Mouse (Mus musculus) forebrain, embryonic 10.5 days (tissue): ENCODE data around the gene Padi2. TPM values are rescaled to one million over a fixed set of nuclear protein-coding genes. Genes with fewer than 3 reads are reported as not detected.

ENCODE experiments used
- DNase-seq: peaks from one replicate; pipeline ENCODE4 v3.0.0-alpha.2; 2017; ENCODE audit warnings: low spot score; ENCODE audit errors: extremely low spot score
- H3K27ac ChIP-seq: fragments of 300-500 bp; sonication (generic); 2 replicates; pipeline ENCODE4 v1.5.1; 2016; ENCODE audit warnings: mild to moderate bottlenecking
- H3K27me3 ChIP-seq: fragments of 300-500 bp; sonication (generic); 2 replicates; pipeline ENCODE4 v1.6.1; 2016; ENCODE audit warnings: mild to moderate bottlenecking; ENCODE audit not compliant: poor library complexity, severe bottlenecking
- H3K36me3 ChIP-seq: fragments of 300-500 bp; sonication (generic); replicated peaks from 2 replicates; pipeline ENCODE4 v1.6.1; 2016; ENCODE audit warnings: mild to moderate bottlenecking, moderate library complexity
- H3K4me1 ChIP-seq: fragments of 300-500 bp; sonication (generic); 2 replicates; pipeline ENCODE4 v1.6.1; 2016
- H3K4me3 ChIP-seq: fragments of 300-500 bp; sonication (generic); 2 replicates; pipeline ENCODE4 v1.5.1; 2016; ENCODE audit warnings: mild to moderate bottlenecking, moderate library complexity
- H3K9me3 ChIP-seq: fragments of 300-500 bp; sonication (generic); 2 replicates; pipeline ENCODE4 v1.6.1; 2016; ENCODE audit warnings: mild to moderate bottlenecking, moderate library complexity
- WGBS: fragments of 180-500 bp; shearing (Covaris S2); methylation state at CpG from one replicate; pipeline ENCODE4 v1.1.7; 2016; 5-methylcytosine and 5-hydroxymethylcytosine counted together
- polyA plus RNA-seq: library from polyadenylated mRNA; unstranded; fragments of >200 nt; fragmentation: Nextera tagmentation; extraction: Ambion mirVana; gene quantifications from 2 replicates; pipeline ENCODE4 v1.2.1, GENCODE M21; 2016

Gene Padi2
- polyA plus RNA-seq, 1 experiment from 2014 or later = 0.66 TPM

GRCm38 (mm10) chr4:140871851-140872685 is 34.1 kb upstream of the Padi2 start:
- WGBS = 85% methylated on average over 8 of the region's 8 CpGs
- DNase-seq = no peak
- Histone ChIP-seq H3K4me1 (peaks cover 24% of the 10 kb centered on the region), H3K9me3 (peaks cover 12% of the 10 kb centered on the region), H3K27ac (no peak overlapping the region), H3K27me3 (peaks cover 19% of the 10 kb centered on the region), H3K4me3 (no peak overlapping the region), H3K36me3 (no peaks in the 10 kb centered on the region)

GRCm38 (mm10) chr4:140872686-140872992 is 33.5 kb upstream of the Padi2 start:
- DNase-seq = no peak
- Histone ChIP-seq H3K4me1 (peaks cover 26% of the 10 kb centered on the region), H3K27me3 (peaks cover 19% of the 10 kb centered on the region), H3K9me3 (peaks cover 12% of the 10 kb centered on the region), H3K4me3 (no peak overlapping the region), H3K27ac (no peak overlapping the region), H3K36me3 (no peaks in the 10 kb centered on the region)
- 91% methylated on average over 5 of the region's 5 CpGs for WGBS

- Histone ChIP-seq H3K4me1 (peaks cover 24% of the 10 kb centered on the region), H3K27me3 (peaks cover 19% of the 10 kb centered on the region), H3K4me3 (no peak overlapping the region), H3K36me3 (no peaks in the 10 kb centered on the region), H3K27ac (no peak overlapping the region), H3K9me3 (peaks cover 12% of the 10 kb centered on the region)
- 78% methylated on average over 11 of the region's 11 CpGs for WGBS
- DNase-seq = no peak
Measured at GRCm38 (mm10) chr4:140873011-140873410, 33.1 kb upstream of the Padi2 start.

GRCm38 (mm10) chr4:140876161-140876560 is 30.0 kb upstream of the Padi2 start:
- peaks cover 14% of the 10 kb centered on the region for H3K4me1 ChIP-seq
- no peak for DNase-seq
- no peaks in the 10 kb centered on the region for H3K27me3 ChIP-seq
- no peaks in the 10 kb centered on the region for H3K36me3 ChIP-seq
- H3K27ac ChIP-seq = no peak overlapping the region
- 90% methylated on average over 8 of the region's 8 CpGs for WGBS
- peaks cover 12% of the 10 kb centered on the region for H3K9me3 ChIP-seq
- no peak overlapping the region for H3K4me3 ChIP-seq

- WGBS = 84% methylated on average over 6 of the region's 6 CpGs
- Histone ChIP-seq H3K36me3 (no peaks in the 10 kb centered on the region), H3K27ac (no peak overlapping the region), H3K4me3 (no peak overlapping the region), H3K27me3 (no peaks in the 10 kb centered on the region), H3K9me3 (peaks cover 13% of the 10 kb centered on the region), H3K4me1 (peaks cover 14% of the 10 kb centered on the region)
- DNase-seq = no peak
Measured at GRCm38 (mm10) chr4:140876681-140877080, 29.5 kb upstream of the Padi2 start.

- Histone ChIP-seq H3K27me3 (no peaks in the 10 kb centered on the region), H3K4me3 (no peak overlapping the region), H3K36me3 (no peaks in the 10 kb centered on the region), H3K27ac (no peak overlapping the region), H3K9me3 (peaks cover 21% of the 10 kb centered on the region), H3K4me1 (peaks cover 11% of the 10 kb centered on the region)
- no peak for DNase-seq
- 89% methylated on average over 9 of the region's 9 CpGs for WGBS
Measured at GRCm38 (mm10) chr4:140877441-140877840, 28.7 kb upstream of the Padi2 start.

- 88% methylated on average over 9 of the region's 9 CpGs for WGBS
- no peaks in the 10 kb centered on the region for H3K36me3 ChIP-seq
- H3K27me3 ChIP-seq = no peaks in the 10 kb centered on the region
- no peak overlapping the region for H3K27ac ChIP-seq
- H3K9me3 ChIP-seq = peaks cover 18% of the 10 kb centered on the region
- no peak for DNase-seq
- H3K4me3 ChIP-seq = no peak overlapping the region
- H3K4me1 ChIP-seq = peaks cover 9% of the 10 kb centered on the region
Measured at GRCm38 (mm10) chr4:140878655-140879054, 27.5 kb upstream of the Padi2 start.

- no peaks in the 10 kb centered on the region for H3K36me3 ChIP-seq
- no peak overlapping the region for H3K27ac ChIP-seq
- peaks cover 15% of the 10 kb centered on the region for H3K9me3 ChIP-seq
- 96% methylated on average over 6 of the region's 6 CpGs for WGBS
- DNase-seq = no peak
- H3K4me1 ChIP-seq = peaks cover 9% of the 10 kb centered on the region
- no peaks in the 10 kb centered on the region for H3K27me3 ChIP-seq
- no peak overlapping the region for H3K4me3 ChIP-seq
Measured at GRCm38 (mm10) chr4:140879116-140879515, 27.0 kb upstream of the Padi2 start.

- no peaks in the 10 kb centered on the region for H3K36me3 ChIP-seq
- no peaks in the 10 kb centered on the region for H3K27me3 ChIP-seq
- H3K4me3 ChIP-seq = no peak overlapping the region
- DNase-seq = no peak
- H3K9me3 ChIP-seq = peaks cover 11% of the 10 kb centered on the region
- 81% methylated on average over 4 of the region's 4 CpGs for WGBS
- H3K4me1 ChIP-seq = peaks cover 9% of the 10 kb centered on the region
- no peak overlapping the region for H3K27ac ChIP-seq
Measured at GRCm38 (mm10) chr4:140879739-140880138, 26.4 kb upstream of the Padi2 start.

- DNase-seq = no peak
- Histone ChIP-seq H3K4me1 (peaks cover 9% of the 10 kb centered on the region), H3K9me3 (peaks cover 11% of the 10 kb centered on the region), H3K4me3 (no peak overlapping the region), H3K36me3 (no peaks in the 10 kb centered on the region), H3K27ac (no peak overlapping the region), H3K27me3 (no peaks in the 10 kb centered on the region)
- WGBS = 86% methylated on average over 3 of the region's 3 CpGs
Measured at GRCm38 (mm10) chr4:140880207-140880606, 25.9 kb upstream of the Padi2 start.

- Histone ChIP-seq H3K4me1 (peaks cover 9% of the 10 kb centered on the region), H3K9me3 (peaks cover 11% of the 10 kb centered on the region), H3K27me3 (no peaks in the 10 kb centered on the region), H3K4me3 (no peak overlapping the region), H3K27ac (no peak overlapping the region), H3K36me3 (no peaks in the 10 kb centered on the region)
- WGBS = 92% methylated on average over 8 of the region's 8 CpGs
- DNase-seq = no peak
Measured at GRCm38 (mm10) chr4:140881026-140881670, 25.0 kb upstream of the Padi2 start.

- Histone ChIP-seq H3K36me3 (no peaks in the 10 kb centered on the region), H3K9me3 (peaks cover 11% of the 10 kb centered on the region), H3K27me3 (no peaks in the 10 kb centered on the region), H3K27ac (no peak overlapping the region), H3K4me1 (peaks cover 9% of the 10 kb centered on the region), H3K4me3 (no peak overlapping the region)
- DNase-seq = no peak
- 92% methylated on average over 13 of the region's 13 CpGs for WGBS
Measured at GRCm38 (mm10) chr4:140881771-140882170, 24.4 kb upstream of the Padi2 start.

GRCm38 (mm10) chr4:140882365-140882764 is 23.8 kb upstream of the Padi2 start:
- no peak overlapping the region for H3K27ac ChIP-seq
- H3K4me1 ChIP-seq = peaks cover 9% of the 10 kb centered on the region
- no peaks in the 10 kb centered on the region for H3K27me3 ChIP-seq
- H3K36me3 ChIP-seq = no peaks in the 10 kb centered on the region
- whole genome bisulfite sequencing = 60% methylated on average over 4 of the region's 4 CpGs
- H3K4me3 ChIP-seq = no peak overlapping the region
- peaks cover 11% of the 10 kb centered on the region for H3K9me3 ChIP-seq
- no peak for DNase-seq
